Mouse (Mus musculus) kidney, postnatal 0 days (tissue): ENCODE data around the gene Dagla. TPM values are rescaled to one million over a fixed set of nuclear protein-coding genes. Genes with fewer than 3 reads are reported as not detected.

ENCODE experiments used
- ATAC-seq: fragments of 200-750 bp; cut with Nextera tagmentation; replicated peaks from 2 replicates; pipeline ENCODE4 v1.8.0; 2017; ENCODE audit warnings: low read depth, moderate number of reproducible peaks, moderate TSS enrichment, moderate library complexity; ENCODE audit not compliant: low FRiP score
- DNase-seq: peaks from one replicate; pipeline ENCODE4 v3.0.0-alpha.2; 2016; ENCODE audit warnings: low spot score
- H3K27ac ChIP-seq: fragments of 300-500 bp; sonication (generic); 2 replicates; pipeline ENCODE4 v1.5.1; 2014; ENCODE audit warnings: mild to moderate bottlenecking
- H3K27me3 ChIP-seq: fragments of 300-500 bp; sonication (generic); 2 replicates; pipeline ENCODE4 v1.6.1; 2014; ENCODE audit warnings: low read length, mixed read lengths; ENCODE audit not compliant: insufficient read depth
- H3K36me3 ChIP-seq: fragments of 300-500 bp; sonication (generic); 2 replicates; pipeline ENCODE4 v1.6.1; 2014; ENCODE audit warnings: low read length, mixed read lengths; ENCODE audit not compliant: insufficient read depth
- H3K4me1 ChIP-seq: fragments of 300-500 bp; sonication (generic); replicated peaks from 2 replicates; pipeline ENCODE4 v1.6.1; 2014; ENCODE audit warnings: antibody characterized with exemption, low read length, mixed read lengths; ENCODE audit not compliant: insufficient read depth
- H3K4me2 ChIP-seq: fragments of 300-500 bp; sonication (generic); 2 replicates; pipeline ENCODE4 v1.6.1; 2014; ENCODE audit warnings: mild to moderate bottlenecking, low read length, moderate library complexity, mixed read lengths
- H3K4me3 ChIP-seq: fragments of 300-500 bp; sonication (generic); replicated peaks from 2 replicates; pipeline ENCODE4 v1.5.1; 2014; ENCODE audit warnings: low read depth, low read length
- H3K9ac ChIP-seq: fragments of 300-500 bp; sonication (generic); 2 replicates; pipeline ENCODE4 v1.6.1; 2014; ENCODE audit warnings: low read depth, low read length
- H3K9me3 ChIP-seq: fragments of 300-500 bp; sonication (generic); replicated peaks from 2 replicates; pipeline ENCODE4 v1.6.1; 2016; ENCODE audit warnings: low read length, inconsistent platforms, mixed read lengths
- CTCF ChIP-seq: IDR thresholded peaks from 2 replicates; pipeline ENCODE4 v1.5.1; 2016; ENCODE audit warnings: antibody characterized with exemption, low read depth, mild to moderate bottlenecking, moderate library complexity
- WGBS: fragments of 180-500 bp; shearing (Covaris S2); extraction: QIAGEN DNeasy Blood & Tissue Kit; methylation state at CpG from one replicate; pipeline ENCODE4 v1.1.7; 2014; 5-methylcytosine and 5-hydroxymethylcytosine counted together
- polyA plus RNA-seq: library from polyadenylated mRNA; unstranded; fragments of >200 nt; fragmentation: Nextera tagmentation; extraction: Ambion mirVana; gene quantifications from 2 replicates; pipeline ENCODE4 v1.2.1, GENCODE M21; 2015

Dagla gene
- polyA plus RNA-seq, 1 experiment from 2014 or later = 2.2 TPM

GRCm38 (mm10) chr19:10232327-10233017 is 72.2 kb downstream of the Dagla start:
- no peak for TF ChIP-seq CTCF
- ATAC-seq (no peak), DNase-seq (no peak)
- Histone ChIP-seq H3K4me3 (no peak overlapping the region), H3K9ac (no peak overlapping the region), H3K4me1 (no peaks in the 10 kb centered on the region; the same call in 1 of the 2 replicates), H3K36me3 (no peaks in the 10 kb centered on the region), H3K27me3 (no peaks in the 10 kb centered on the region), H3K9me3 (no peaks in the 10 kb centered on the region), H3K4me2 (no peak overlapping the region), H3K27ac (no peak overlapping the region)
- WGBS = 53% methylated on average over 9 of the region's 9 CpGs

- Histone ChIP-seq H3K4me1 (no peaks in the 10 kb centered on the region; the same call in 1 of the 2 replicates), H3K36me3 (no peaks in the 10 kb centered on the region), H3K9me3 (no peaks in the 10 kb centered on the region), H3K27me3 (no peaks in the 10 kb centered on the region), H3K9ac (no peak overlapping the region), H3K4me3 (no peak overlapping the region), H3K4me2 (no peak overlapping the region), H3K27ac (no peak overlapping the region)
- 44% methylated on average over 5 of the region's 5 CpGs for WGBS
- TF ChIP-seq CTCF = no peak
- DNase-seq (no peak), ATAC-seq (no peak)
Measured at GRCm38 (mm10) chr19:10231871-10232270, 72.8 kb downstream of the Dagla start.

- ATAC-seq = peak; percentile 37; the same call in 1 of the 2 replicates
- Histone ChIP-seq H3K4me3 (no peak overlapping the region), H3K4me2 (no peak overlapping the region), H3K27me3 (no peaks in the 10 kb centered on the region), H3K4me1 (no peaks in the 10 kb centered on the region; the same call in 1 of the 2 replicates), H3K9ac (no peak overlapping the region), H3K9me3 (no peaks in the 10 kb centered on the region), H3K36me3 (no peaks in the 10 kb centered on the region), H3K27ac (no peak overlapping the region)
- DNase-seq = peak; percentile 26
- TF ChIP-seq CTCF = no peak
- WGBS = 16% methylated on average over 7 of the region's 7 CpGs
Measured at GRCm38 (mm10) chr19:10231016-10231415, 73.7 kb downstream of the Dagla start.

GRCm38 (mm10) chr19:10225767-10226166 is 78.9 kb downstream of the Dagla start:
- no peak for DNase-seq
- H3K4me2 ChIP-seq = no peak overlapping the region
- WGBS = 41% methylated on average over 4 of the region's 4 CpGs
- no peaks in the 10 kb centered on the region for H3K9me3 ChIP-seq
- no peak overlapping the region for H3K27ac ChIP-seq
- no peaks in the 10 kb centered on the region for H3K27me3 ChIP-seq
- H3K36me3 ChIP-seq = no peaks in the 10 kb centered on the region
- TF ChIP-seq CTCF = no peak
- ATAC-seq = no peak
- H3K4me3 ChIP-seq = no peak overlapping the region
- no peaks in the 10 kb centered on the region; the same call in 1 of the 2 replicates for H3K4me1 ChIP-seq
- H3K9ac ChIP-seq = no peak overlapping the region

GRCm38 (mm10) chr19:10224637-10225453 is 79.8 kb downstream of the Dagla start:
- no peaks in the 10 kb centered on the region for H3K9me3 ChIP-seq
- no peak overlapping the region for H3K4me3 ChIP-seq
- H3K4me1 ChIP-seq = no peaks in the 10 kb centered on the region; the same call in 1 of the 2 replicates
- H3K4me2 ChIP-seq = peak overlapping the region; percentile 11; the same call in 1 of the 2 replicates
- ATAC-seq = peak; percentile 44
- no peak for TF ChIP-seq CTCF
- 29% methylated on average over 26 of the region's 26 CpGs for WGBS
- H3K27me3 ChIP-seq = no peaks in the 10 kb centered on the region
- H3K9ac ChIP-seq = no peak overlapping the region
- peak; percentile 72 for DNase-seq
- H3K27ac ChIP-seq = no peak overlapping the region
- no peaks in the 10 kb centered on the region for H3K36me3 ChIP-seq

- ATAC-seq (no peak), DNase-seq (no peak)
- H3K27ac ChIP-seq = no peak overlapping the region
- no peaks in the 10 kb centered on the region for H3K36me3 ChIP-seq
- H3K4me2 ChIP-seq = no peak overlapping the region
- no peak overlapping the region for H3K9ac ChIP-seq
- no peak for TF ChIP-seq CTCF
- no peaks in the 10 kb centered on the region for H3K27me3 ChIP-seq
- H3K9me3 ChIP-seq = no peaks in the 10 kb centered on the region
- no peak overlapping the region for H3K4me3 ChIP-seq
- no peaks in the 10 kb centered on the region; the same call in 1 of the 2 replicates for H3K4me1 ChIP-seq
- WGBS = 80% methylated on average over 3 of the region's 4 CpGs
Measured at GRCm38 (mm10) chr19:10223561-10223960, 81.1 kb downstream of the Dagla start.
